Mouse (Mus musculus) embryonic facial prominence, embryonic 13.5 days (tissue): ENCODE measurements around the gene Nek4. TPM values are rescaled to one million over a fixed set of nuclear protein-coding genes. Genes with fewer than 3 reads are reported as not detected.
A peak's percentile ranks its signal among the peaks of the same experiment; 100 is the strongest.

Source experiments
- ATAC-seq: fragments of 200-750 bp; cut with Nextera tagmentation; 2 replicates; pipeline ENCODE4 v1.8.0; 2017; ENCODE audit warnings: low read depth; ENCODE audit not compliant: insufficient number of reproducible peaks, insufficient read depth, low FRiP score, low TSS enrichment
- H3K27ac ChIP-seq: fragments of 300-500 bp; sonication (generic); 2 replicates; pipeline ENCODE4 v1.5.1; 2015; ENCODE audit warnings: moderate library complexity, mild to moderate bottlenecking, inconsistent platforms
- H3K27me3 ChIP-seq: fragments of 300-500 bp; sonication (generic); 2 replicates; pipeline ENCODE4 v1.6.1; 2015; ENCODE audit warnings: mild to moderate bottlenecking, inconsistent platforms
- H3K36me3 ChIP-seq: fragments of 300-500 bp; sonication (generic); 2 replicates; pipeline ENCODE4 v1.6.1; 2015; ENCODE audit warnings: mild to moderate bottlenecking, inconsistent platforms
- H3K4me1 ChIP-seq: fragments of 300-500 bp; sonication (generic); 2 replicates; pipeline ENCODE4 v1.6.1; 2015; ENCODE audit warnings: inconsistent platforms
- H3K4me2 ChIP-seq: fragments of 300-500 bp; sonication (generic); 2 replicates; pipeline ENCODE4 v1.6.1; 2015; ENCODE audit warnings: moderate library complexity, mild to moderate bottlenecking, inconsistent platforms
- H3K4me3 ChIP-seq: fragments of 300-500 bp; sonication (generic); 2 replicates; pipeline ENCODE4 v1.5.1; 2015; ENCODE audit warnings: mild to moderate bottlenecking, inconsistent platforms
- H3K9ac ChIP-seq: fragments of 300-500 bp; sonication (generic); 2 replicates; pipeline ENCODE4 v1.6.1; 2015; ENCODE audit warnings: mild to moderate bottlenecking, inconsistent platforms
- H3K9me3 ChIP-seq: fragments of 300-500 bp; sonication (generic); 2 replicates; pipeline ENCODE4 v1.6.1; 2016; ENCODE audit warnings: inconsistent platforms
- WGBS: fragments of 180-500 bp; shearing (Covaris S2); methylation state at CpG from one replicate; pipeline ENCODE4 v1.1.7; 2015; ENCODE audit warnings: mixed read lengths; 5-methylcytosine and 5-hydroxymethylcytosine counted together
- polyA plus RNA-seq: library from polyadenylated mRNA; unstranded; fragments of >200 nt; fragmentation: Nextera tagmentation; extraction: Ambion mirVana; gene quantifications from 2 replicates; pipeline ENCODE4 v1.2.1, GENCODE M21; 2015

The Nek4 gene
- polyA plus RNA-seq, 1 experiment from 2014 or later = 15.3 TPM

DNA sequence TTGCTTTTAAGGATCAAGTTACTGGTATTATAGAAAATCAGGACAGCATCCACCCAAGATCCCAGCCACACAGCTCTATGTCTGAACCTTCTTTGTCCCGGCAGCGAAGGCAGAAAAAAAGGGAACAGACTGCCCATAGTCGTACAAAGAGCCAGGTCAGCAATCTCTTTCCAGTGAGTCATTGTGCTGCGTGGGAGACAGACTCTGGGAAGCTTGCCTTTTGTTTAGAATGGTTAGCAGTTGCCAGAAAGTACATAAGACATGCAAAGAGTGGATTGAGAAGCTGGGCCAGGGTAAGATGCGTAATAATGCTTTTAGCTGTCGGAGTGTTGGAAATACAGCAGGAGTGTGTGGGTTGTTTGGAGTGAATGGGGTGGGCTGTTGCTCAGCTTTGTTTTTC lies 23.0 kb downstream of the Nek4 start:
- H3K4me1 ChIP-seq = no peaks in the 10 kb centered on the region
- WGBS = 73% methylated on average over 6 of the region's 6 CpGs
- ATAC-seq = no peak
- no peak overlapping the region for H3K27ac ChIP-seq
- H3K36me3 ChIP-seq = peaks cover 52% of the 10 kb centered on the region
- H3K4me3 ChIP-seq = no peak overlapping the region
- no peak overlapping the region for H3K4me2 ChIP-seq
- no peaks in the 10 kb centered on the region for H3K27me3 ChIP-seq
- no peaks in the 10 kb centered on the region for H3K9me3 ChIP-seq
- H3K9ac ChIP-seq = no peak overlapping the region

- Histone ChIP-seq H3K27me3 (no peaks in the 10 kb centered on the region), H3K9ac (no peak overlapping the region), H3K4me1 (no peaks in the 10 kb centered on the region), H3K36me3 (peaks cover 46% of the 10 kb centered on the region), H3K9me3 (no peaks in the 10 kb centered on the region), H3K4me2 (no peak overlapping the region), H3K27ac (no peak overlapping the region), H3K4me3 (no peak overlapping the region)
- WGBS = 84% methylated on average over 3 of the region's 3 CpGs
- no peak for ATAC-seq
Measured at GRCm38 (mm10) chr14:30976222-30976621, 25.0 kb downstream of the Nek4 start.

DNA sequence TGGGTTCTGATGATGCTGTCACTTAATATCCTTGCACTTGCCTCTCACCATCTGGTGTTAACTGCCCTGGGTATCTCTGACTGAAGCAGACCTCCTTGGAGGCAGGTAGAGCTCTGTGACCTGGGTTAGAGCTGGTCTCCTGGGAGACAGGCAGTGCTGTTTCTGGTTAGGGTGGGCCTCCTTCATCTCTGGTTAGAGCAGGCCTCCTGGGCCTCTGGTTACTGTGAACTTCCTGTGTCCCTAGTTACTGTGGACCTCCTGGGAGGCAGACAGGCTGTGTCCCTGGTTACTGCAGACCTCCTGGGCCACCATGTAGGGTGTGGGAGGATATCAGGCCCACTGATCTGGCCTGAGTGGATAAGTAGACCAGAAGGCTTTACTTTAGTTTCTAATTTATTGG lies 45.2 kb downstream of the Nek4 start:
- Histone ChIP-seq H3K9me3 (no peaks in the 10 kb centered on the region), H3K27me3 (no peaks in the 10 kb centered on the region), H3K4me2 (no peak overlapping the region), H3K36me3 (peaks cover 23% of the 10 kb centered on the region), H3K27ac (no peak overlapping the region), H3K4me3 (no peak overlapping the region), H3K4me1 (peaks cover 8% of the 10 kb centered on the region), H3K9ac (no peak overlapping the region)
- ATAC-seq = no peak

GRCm38 (mm10) chr14:31000356-31000755 lies 49.2 kb downstream of the Nek4 start:
- no peak for ATAC-seq
- H3K4me1 ChIP-seq = peaks cover 17% of the 10 kb centered on the region
- peaks cover 24% of the 10 kb centered on the region for H3K36me3 ChIP-seq
- WGBS = 61% methylated on average over 10 of the region's 10 CpGs
- H3K9ac ChIP-seq = peak overlapping the region; percentile 95
- H3K9me3 ChIP-seq = no peaks in the 10 kb centered on the region
- no peaks in the 10 kb centered on the region for H3K27me3 ChIP-seq
- H3K27ac ChIP-seq = no peak overlapping the region
- peak overlapping the region; percentile 76 for H3K4me2 ChIP-seq
- peak overlapping the region; percentile 95 for H3K4me3 ChIP-seq

DNA sequence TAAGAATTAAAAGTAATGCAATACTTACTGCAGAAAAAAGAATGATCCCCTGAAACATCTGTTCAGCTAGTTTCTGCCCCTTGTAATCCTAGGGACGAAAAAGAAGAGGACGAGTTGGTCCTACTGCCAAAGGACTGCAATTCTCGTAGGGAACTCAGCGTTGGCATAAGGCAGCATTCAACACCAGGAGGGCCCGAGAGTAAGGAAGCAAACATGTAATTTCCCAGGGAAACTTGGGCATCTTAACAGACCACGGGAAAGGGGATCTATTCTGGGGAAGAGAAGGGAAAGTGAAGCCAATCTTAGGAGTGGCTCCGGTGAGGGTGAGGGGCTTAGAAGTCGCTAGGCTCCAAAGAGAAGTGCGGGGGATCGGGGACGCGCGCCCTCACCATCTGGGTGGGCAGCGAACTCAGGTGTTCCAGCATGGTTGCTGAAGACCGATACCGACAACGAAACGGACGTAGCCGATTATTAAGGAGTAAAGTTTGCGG lies 49.7 kb downstream of the Nek4 start:
- H3K27me3 ChIP-seq = no peaks in the 10 kb centered on the region
- peaks cover 26% of the 10 kb centered on the region for H3K36me3 ChIP-seq
- WGBS = under 1% methylated on average over 21 of the region's 21 CpGs
- peak overlapping the region; percentile 95 for H3K4me3 ChIP-seq
- peak overlapping the region; percentile 95 for H3K9ac ChIP-seq
- H3K4me1 ChIP-seq = peaks cover 17% of the 10 kb centered on the region
- 0 out of 2 replicates have a peak, but pooled peaks have one; percentile 1 for ATAC-seq
- no peaks in the 10 kb centered on the region for H3K9me3 ChIP-seq
- peak overlapping the region; percentile 76 for H3K4me2 ChIP-seq
- H3K27ac ChIP-seq = peak overlapping the region; percentile 92

DNA sequence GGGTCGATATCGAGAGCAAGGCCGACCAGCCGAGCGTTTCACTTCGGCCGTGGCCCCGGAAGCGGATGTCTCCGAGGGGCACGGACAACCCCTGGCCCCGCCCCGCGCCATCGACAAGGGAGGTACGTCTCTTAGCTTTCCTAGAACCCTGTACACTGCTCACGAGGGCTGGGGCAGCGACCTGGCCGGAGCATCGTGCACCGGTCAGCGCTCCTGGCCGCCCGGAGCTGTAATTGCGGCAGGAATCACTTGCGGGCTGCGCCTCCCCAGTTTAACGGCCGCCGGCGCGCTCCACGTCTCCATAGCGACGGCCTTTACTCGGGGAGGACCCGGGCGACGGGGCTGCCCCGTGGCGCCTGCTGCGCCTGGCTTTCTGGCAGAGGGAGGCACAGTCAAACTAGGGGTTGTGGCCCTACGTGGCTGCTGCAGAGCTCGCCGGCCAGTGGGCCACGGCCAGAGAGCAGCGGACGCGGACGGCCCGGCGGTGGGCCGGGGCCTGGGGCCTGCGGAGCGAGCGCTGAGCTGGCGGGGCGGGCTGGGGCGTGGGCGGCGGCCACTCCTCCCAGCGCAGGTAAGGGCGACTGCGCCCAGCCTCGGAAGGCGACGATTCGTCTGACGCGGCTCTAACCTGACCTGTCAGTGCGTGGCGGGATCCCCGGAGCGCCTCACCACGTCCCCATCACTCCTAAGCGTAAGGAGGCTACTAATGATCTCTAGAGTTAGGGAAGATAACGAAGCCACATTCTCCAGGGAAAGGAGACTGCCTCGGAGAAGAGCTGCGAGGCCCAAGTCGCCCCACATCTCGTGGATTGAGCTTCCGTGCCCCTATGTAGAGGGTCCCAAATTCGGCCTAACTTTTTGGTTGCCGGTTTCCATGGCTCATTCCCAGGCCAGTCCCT lies 50.4 kb downstream of the Nek4 start, which contains the start of the genes Glt8d1 and Spcs1:
Glt8d1 (plus strand) TSS at position 94 of the 899 bp plus-strand sequence.
Spcs1 (minus strand) TSS at position 366 of the 899 bp plus-strand sequence.
- Histone ChIP-seq H3K27ac (peak within 1 kb of the TSS; percentile 92), H3K27me3 (no peaks in the 10 kb centered on the region), H3K9me3 (no peaks in the 10 kb centered on the region), H3K9ac (peak within 1 kb of the TSS; percentile 95), H3K4me2 (peak within 1 kb of the TSS; percentile 76), H3K36me3 (peaks cover 25% of the 10 kb centered on the region), H3K4me3 (peak within 1 kb of the TSS; percentile 95), H3K4me1 (peaks cover 17% of the 10 kb centered on the region)
- ATAC-seq = peak; percentile 92
- under 1% methylated on average over 82 of the region's 84 CpGs for WGBS

GRCm38 (mm10) chr14:31004527-31004926 lies 53.4 kb downstream of the Nek4 start:
- 89% methylated on average over 2 of the region's 2 CpGs for WGBS
- H3K4me2 ChIP-seq = no peak overlapping the region
- H3K27ac ChIP-seq = no peak overlapping the region
- H3K4me1 ChIP-seq = peaks cover 17% of the 10 kb centered on the region
- no peaks in the 10 kb centered on the region for H3K27me3 ChIP-seq
- peaks cover 32% of the 10 kb centered on the region for H3K36me3 ChIP-seq
- no peak overlapping the region for H3K4me3 ChIP-seq
- H3K9ac ChIP-seq = no peak overlapping the region
- ATAC-seq = no peak
- no peaks in the 10 kb centered on the region for H3K9me3 ChIP-seq

- WGBS = 85% methylated on average over 5 of the region's 5 CpGs
Measured at GRCm38 (mm10) chr14:31006779-31007178, 55.6 kb downstream of the Nek4 start.

GRCm38 (mm10) chr14:31011588-31011987 lies 60.4 kb downstream of the Nek4 start:
- Histone ChIP-seq H3K4me1 (no peaks in the 10 kb centered on the region), H3K36me3 (peaks cover 95% of the 10 kb centered on the region), H3K9me3 (no peaks in the 10 kb centered on the region), H3K9ac (no peak overlapping the region), H3K4me2 (no peak overlapping the region), H3K27ac (no peak overlapping the region), H3K4me3 (no peak overlapping the region), H3K27me3 (no peaks in the 10 kb centered on the region)
- ATAC-seq = no peak
- 93% methylated on average over 3 of the region's 3 CpGs for WGBS

More at GRCm38 (mm10) chr14:31006779-31007178, 55.6 kb downstream of the Nek4 start:
- no peak for ATAC-seq
- H3K9me3 ChIP-seq = no peaks in the 10 kb centered on the region
- no peak overlapping the region for H3K9ac ChIP-seq
- H3K4me2 ChIP-seq = no peak overlapping the region
- no peak overlapping the region for H3K4me3 ChIP-seq
- H3K36me3 ChIP-seq = peaks cover 53% of the 10 kb centered on the region
- no peaks in the 10 kb centered on the region for H3K27me3 ChIP-seq
- H3K4me1 ChIP-seq = peaks cover 9% of the 10 kb centered on the region
- H3K27ac ChIP-seq = no peak overlapping the region

DNA sequence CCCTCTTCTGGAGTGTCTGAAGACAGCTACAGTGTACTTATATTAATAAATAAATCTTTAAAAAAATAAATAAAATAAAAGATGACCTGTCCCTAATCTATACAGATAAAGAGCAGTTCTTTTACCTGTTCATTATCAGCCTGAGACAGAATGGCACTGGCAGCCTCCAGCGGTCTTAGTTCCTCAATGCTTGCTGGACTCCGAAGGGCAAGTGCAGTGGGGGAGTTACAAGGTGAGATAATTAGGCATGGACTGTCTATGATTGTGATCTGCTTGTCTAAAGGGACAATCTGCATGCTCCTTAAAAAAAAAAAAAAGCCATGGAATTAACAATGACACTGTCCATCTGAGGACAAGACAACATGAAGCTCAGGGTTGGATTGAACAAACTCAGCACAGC lies 62.8 kb downstream of the Nek4 start:
- H3K4me2 ChIP-seq = no peak overlapping the region
- 96% methylated on average over 2 of the region's 2 CpGs for WGBS
- no peaks in the 10 kb centered on the region for H3K9me3 ChIP-seq
- no peak overlapping the region for H3K27ac ChIP-seq
- peaks cover 84% of the 10 kb centered on the region for H3K36me3 ChIP-seq
- no peak for ATAC-seq
- no peak overlapping the region for H3K4me3 ChIP-seq
- H3K9ac ChIP-seq = no peak overlapping the region
- H3K27me3 ChIP-seq = no peaks in the 10 kb centered on the region
- H3K4me1 ChIP-seq = peaks cover 16% of the 10 kb centered on the region

DNA sequence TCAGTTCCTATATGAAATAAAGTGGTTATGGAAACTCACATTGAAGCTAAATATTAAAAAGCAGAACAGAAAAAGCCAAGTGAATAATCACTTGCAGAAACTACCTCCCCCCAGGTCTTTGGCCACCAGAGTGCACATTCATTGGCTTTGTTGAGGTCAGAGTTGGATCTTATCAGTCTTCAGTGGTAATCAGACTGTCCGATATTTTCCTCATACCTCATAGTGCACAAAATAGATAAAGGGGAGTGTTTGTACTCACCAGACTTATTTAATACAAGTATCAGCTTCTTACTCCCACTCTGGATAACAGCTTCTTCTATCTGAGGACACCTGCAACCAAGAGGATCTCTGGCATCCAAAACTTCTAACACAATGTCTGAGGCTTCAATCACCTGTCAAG lies 64.9 kb downstream of the Nek4 start:
- ATAC-seq = no peak
- H3K27me3 ChIP-seq = no peaks in the 10 kb centered on the region
- no peaks in the 10 kb centered on the region for H3K9me3 ChIP-seq
- H3K27ac ChIP-seq = no peak overlapping the region
- H3K4me2 ChIP-seq = no peak overlapping the region
- peaks cover 66% of the 10 kb centered on the region for H3K36me3 ChIP-seq
- peak overlapping the region; percentile 27; the same call in 1 of the 2 replicates for H3K9ac ChIP-seq
- 78% methylated on average over 1 of the region's 1 CpGs for WGBS
- no peak overlapping the region for H3K4me3 ChIP-seq
- H3K4me1 ChIP-seq = peaks cover 25% of the 10 kb centered on the region

- Histone ChIP-seq H3K4me1 (peaks cover 25% of the 10 kb centered on the region), H3K27ac (peak overlapping the region; percentile 97; the same call in 1 of the 2 replicates), H3K27me3 (no peaks in the 10 kb centered on the region), H3K9ac (peak overlapping the region; percentile 95), H3K4me2 (peak overlapping the region; percentile 79), H3K36me3 (peaks cover 55% of the 10 kb centered on the region), H3K9me3 (no peaks in the 10 kb centered on the region), H3K4me3 (peak overlapping the region; percentile 87)
- 2% methylated on average over 2 of the region's 2 CpGs for WGBS
- no peak for ATAC-seq
Measured at GRCm38 (mm10) chr14:31017854-31018253, 66.7 kb downstream of the Nek4 start.
